Mouse (Mus musculus) testis, adult 2 months (tissue): ENCODE measurements around the gene Snx12. TPM values are rescaled to one million over a fixed set of nuclear protein-coding genes. Genes with fewer than 3 reads are reported as not detected.

Experiments
- H3K27ac ChIP-seq: fragments of 200-500 bp; 2 replicates; pipeline ENCODE4 v1.5.1; 2012; ENCODE audit warnings: low read depth, low read length; ENCODE audit not compliant: control insufficient read depth, insufficient read depth
- H3K27me3 ChIP-seq: fragments of 200-500 bp; 2 replicates; pipeline ENCODE4 v1.6.1; 2012; ENCODE audit warnings: mild to moderate bottlenecking, low read length, moderate library complexity; ENCODE audit not compliant: control insufficient read depth, insufficient read depth
- H3K36me3 ChIP-seq: fragments of 200-500 bp; 2 replicates; pipeline ENCODE4 v1.6.1; 2012; ENCODE audit warnings: mild to moderate bottlenecking, low read length; ENCODE audit not compliant: control insufficient read depth, insufficient read depth
- H3K4me1 ChIP-seq: fragments of 200-500 bp; 2 replicates; pipeline ENCODE4 v1.6.1; 2012; ENCODE audit warnings: low read length; ENCODE audit not compliant: control insufficient read depth, insufficient read depth
- H3K4me3 ChIP-seq: fragments of 200-500 bp; 2 replicates; pipeline ENCODE4 v1.5.1; 2012; ENCODE audit warnings: low read depth, mild to moderate bottlenecking, low read length, moderate library complexity, mixed read lengths; ENCODE audit not compliant: control insufficient read depth
- CTCF ChIP-seq: fragments of 200-500 bp; IDR thresholded peaks from 2 replicates; pipeline ENCODE4 v1.5.1; 2012; ENCODE audit warnings: low read depth, mild to moderate bottlenecking, inconsistent platforms, low read length, moderate library complexity; ENCODE audit not compliant: control insufficient read depth, insufficient read depth, insufficient replicate concordance
- POLR2A ChIP-seq: fragments of 200-500 bp; IDR thresholded peaks from 2 replicates; pipeline ENCODE4 v1.6.1; 2012; ENCODE audit warnings: low read depth, mild to moderate bottlenecking, inconsistent platforms, low read length, moderate library complexity; ENCODE audit not compliant: control insufficient read depth
- polyA plus RNA-seq: library from polyadenylated mRNA; depleted of rRNA; stranded (reverse); fragments of >200 nt; gene quantifications from 2 replicates; pipeline ENCODE4 v1.2.3, GENCODE M21; 2012

Snx12 gene
- polyA plus RNA-seq, 1 experiment = 4.7 TPM

DNA sequence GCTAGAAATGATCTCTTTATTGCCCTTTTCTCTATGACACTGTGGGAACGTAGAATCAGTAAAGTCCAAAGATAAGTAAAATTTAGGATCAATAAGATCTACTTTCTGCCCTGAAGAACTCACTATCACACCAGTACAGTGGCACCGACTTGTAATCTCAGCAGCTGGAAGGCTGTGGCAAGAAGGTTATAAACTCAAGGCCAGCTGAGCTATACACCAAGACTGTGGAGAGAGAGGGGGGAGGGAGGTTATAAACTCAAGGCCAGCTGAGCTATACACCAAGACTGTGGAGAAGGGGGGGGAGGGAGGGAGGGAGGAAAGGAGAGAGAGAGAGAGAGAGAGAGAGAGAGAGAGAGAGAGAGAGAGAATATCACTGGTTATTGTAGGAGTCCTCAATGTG lies 53.9 kb downstream of the Snx12 start:
- Histone ChIP-seq H3K4me3 (no peak overlapping the region), H3K4me1 (no peaks in the 10 kb centered on the region), H3K27ac (no peak overlapping the region), H3K36me3 (no peaks in the 10 kb centered on the region), H3K27me3 (no peaks in the 10 kb centered on the region)
- TF ChIP-seq POLR2A (no peak), CTCF (no peak)

DNA sequence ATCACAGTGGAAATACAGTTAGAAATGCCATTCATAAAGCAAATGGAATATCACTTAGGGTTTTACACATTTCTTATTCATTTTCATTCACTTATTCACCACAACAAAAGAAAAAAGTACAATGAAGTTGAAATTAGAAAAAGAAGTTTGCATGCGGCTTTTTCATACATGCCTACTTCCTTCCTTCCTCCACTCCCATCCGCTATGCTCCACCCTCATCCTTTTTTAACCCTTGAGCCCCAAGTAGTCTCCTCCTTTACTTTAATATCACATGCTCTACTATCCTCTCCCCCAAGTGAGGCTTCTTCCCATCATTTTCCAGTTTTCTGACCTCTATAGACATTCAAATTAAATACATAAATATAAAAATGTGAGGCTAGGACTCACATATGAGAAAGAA lies 58.6 kb downstream of the Snx12 start:
- Histone ChIP-seq H3K4me1 (no peaks in the 10 kb centered on the region), H3K27me3 (no peaks in the 10 kb centered on the region), H3K27ac (no peak overlapping the region), H3K36me3 (no peaks in the 10 kb centered on the region), H3K4me3 (no peak overlapping the region)
- TF ChIP-seq POLR2A = no peak
- TF ChIP-seq CTCF = no peak

DNA sequence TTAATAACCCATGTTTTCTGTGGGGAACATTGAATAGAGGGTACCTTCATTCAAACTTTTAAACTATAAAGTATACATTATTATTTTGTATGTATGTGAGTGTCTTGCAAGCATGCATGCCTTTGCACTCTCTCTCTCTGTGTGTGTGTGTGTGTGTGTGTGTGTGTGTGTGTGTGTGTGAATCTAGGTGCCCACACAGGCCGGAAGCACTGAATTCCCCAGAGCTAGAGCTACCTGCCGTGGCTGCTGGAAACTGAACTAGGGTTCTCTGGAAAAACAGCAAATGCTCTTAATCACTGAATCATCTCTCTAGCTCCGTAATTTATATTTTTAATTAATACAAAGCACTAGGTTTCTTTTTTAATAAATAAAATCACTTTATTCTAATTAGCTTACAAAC lies 59.1 kb downstream of the Snx12 start:
- TF ChIP-seq POLR2A (no peak), CTCF (no peak)
- Histone ChIP-seq H3K36me3 (no peaks in the 10 kb centered on the region), H3K4me3 (no peak overlapping the region), H3K4me1 (no peaks in the 10 kb centered on the region), H3K27me3 (no peaks in the 10 kb centered on the region), H3K27ac (no peak overlapping the region)

DNA sequence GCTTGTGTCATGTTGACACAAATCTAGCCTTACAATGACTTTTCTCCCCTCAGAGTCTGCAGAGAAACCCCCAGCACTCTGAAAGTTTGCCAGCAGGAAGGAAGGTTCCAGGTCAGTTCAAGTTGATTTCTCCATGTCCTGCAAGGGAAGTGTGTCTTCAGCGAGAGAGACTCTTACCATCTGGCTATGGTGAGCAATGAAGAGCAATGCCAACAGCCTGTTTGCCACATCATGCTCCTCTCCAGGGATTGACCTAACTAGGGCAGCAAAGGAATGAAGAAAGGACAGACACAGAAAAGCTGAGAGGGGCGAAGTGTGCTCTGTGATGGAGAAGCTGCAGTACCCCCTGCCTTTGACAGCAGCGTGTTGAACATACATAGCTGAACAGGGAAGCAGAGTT lies 59.8 kb downstream of the Snx12 start:
- TF ChIP-seq POLR2A = no peak
- no peak for TF ChIP-seq CTCF
- no peaks in the 10 kb centered on the region for H3K27me3 ChIP-seq
- H3K27ac ChIP-seq = no peak overlapping the region
- H3K4me1 ChIP-seq = no peaks in the 10 kb centered on the region
- H3K36me3 ChIP-seq = no peaks in the 10 kb centered on the region
- H3K4me3 ChIP-seq = no peak overlapping the region

DNA sequence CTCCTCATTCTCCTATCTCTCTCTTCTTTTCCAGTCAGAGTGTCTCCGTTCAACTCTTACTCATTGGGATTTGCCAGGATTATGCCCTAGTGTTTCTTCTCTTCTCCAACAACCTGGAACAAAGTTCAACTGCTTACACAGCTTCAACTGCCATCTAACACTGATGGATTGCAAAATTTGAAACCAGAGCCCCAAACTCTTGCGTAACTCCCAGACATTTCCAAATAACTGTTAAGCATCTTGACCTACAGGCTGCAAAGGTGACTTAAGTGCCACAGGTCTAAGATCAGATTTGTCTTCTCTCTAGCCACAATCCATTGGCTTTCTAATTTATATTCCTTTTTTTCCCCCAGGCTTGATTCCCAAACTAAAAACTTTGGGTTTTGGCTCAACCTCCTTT lies 64.9 kb downstream of the Snx12 start:
- Histone ChIP-seq H3K4me3 (no peak overlapping the region), H3K36me3 (no peaks in the 10 kb centered on the region), H3K27ac (no peak overlapping the region), H3K27me3 (no peaks in the 10 kb centered on the region), H3K4me1 (no peaks in the 10 kb centered on the region)
- TF ChIP-seq CTCF (no peak), POLR2A (no peak)

DNA sequence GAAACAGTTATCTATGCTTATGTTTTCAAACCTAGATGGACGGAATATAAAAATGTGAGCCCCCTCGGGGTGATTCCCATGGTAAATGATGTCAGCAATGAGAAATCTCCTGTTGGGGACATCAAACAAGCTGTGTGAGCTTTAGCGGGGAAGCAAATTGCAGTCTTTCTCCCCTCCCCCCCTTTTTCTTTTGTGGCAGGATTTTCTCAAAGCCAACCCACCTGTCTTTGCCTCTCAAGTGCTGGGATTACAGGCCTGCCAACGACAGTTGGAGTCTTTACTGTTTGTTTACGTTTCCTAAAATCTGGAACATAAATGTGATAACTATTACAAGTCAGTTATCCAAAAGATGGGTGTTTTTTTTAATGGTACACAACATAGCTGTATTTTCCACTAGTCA lies 66.0 kb downstream of the Snx12 start:
- no peak overlapping the region for H3K27ac ChIP-seq
- no peak for TF ChIP-seq CTCF
- no peak for TF ChIP-seq POLR2A
- no peaks in the 10 kb centered on the region for H3K27me3 ChIP-seq
- no peaks in the 10 kb centered on the region for H3K4me1 ChIP-seq
- no peak overlapping the region for H3K4me3 ChIP-seq
- no peaks in the 10 kb centered on the region for H3K36me3 ChIP-seq

DNA sequence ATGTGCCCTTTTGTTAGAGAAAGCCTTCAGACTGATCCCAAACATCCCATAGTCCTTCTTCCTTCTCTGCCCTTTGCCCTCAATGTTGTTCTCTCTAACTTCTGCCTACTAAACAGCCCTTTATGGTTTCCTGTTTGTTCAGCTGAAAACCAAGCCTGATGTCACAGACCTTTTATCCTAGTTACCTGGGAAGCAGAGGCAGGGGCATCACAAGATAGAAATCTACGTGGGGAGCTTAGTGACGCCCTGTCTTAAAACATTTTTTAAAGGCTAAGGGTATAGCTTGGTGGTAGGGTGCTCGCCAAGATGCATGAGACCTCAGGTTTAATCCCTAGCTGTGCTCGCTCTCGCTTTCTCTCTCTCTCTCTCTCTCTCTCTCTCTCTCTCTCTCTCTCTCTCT lies 74.9 kb downstream of the Snx12 start:
- Histone ChIP-seq H3K4me1 (no peaks in the 10 kb centered on the region), H3K4me3 (no peak overlapping the region), H3K27me3 (no peaks in the 10 kb centered on the region), H3K27ac (no peak overlapping the region), H3K36me3 (no peaks in the 10 kb centered on the region)
- no peak for TF ChIP-seq POLR2A
- TF ChIP-seq CTCF = no peak

DNA sequence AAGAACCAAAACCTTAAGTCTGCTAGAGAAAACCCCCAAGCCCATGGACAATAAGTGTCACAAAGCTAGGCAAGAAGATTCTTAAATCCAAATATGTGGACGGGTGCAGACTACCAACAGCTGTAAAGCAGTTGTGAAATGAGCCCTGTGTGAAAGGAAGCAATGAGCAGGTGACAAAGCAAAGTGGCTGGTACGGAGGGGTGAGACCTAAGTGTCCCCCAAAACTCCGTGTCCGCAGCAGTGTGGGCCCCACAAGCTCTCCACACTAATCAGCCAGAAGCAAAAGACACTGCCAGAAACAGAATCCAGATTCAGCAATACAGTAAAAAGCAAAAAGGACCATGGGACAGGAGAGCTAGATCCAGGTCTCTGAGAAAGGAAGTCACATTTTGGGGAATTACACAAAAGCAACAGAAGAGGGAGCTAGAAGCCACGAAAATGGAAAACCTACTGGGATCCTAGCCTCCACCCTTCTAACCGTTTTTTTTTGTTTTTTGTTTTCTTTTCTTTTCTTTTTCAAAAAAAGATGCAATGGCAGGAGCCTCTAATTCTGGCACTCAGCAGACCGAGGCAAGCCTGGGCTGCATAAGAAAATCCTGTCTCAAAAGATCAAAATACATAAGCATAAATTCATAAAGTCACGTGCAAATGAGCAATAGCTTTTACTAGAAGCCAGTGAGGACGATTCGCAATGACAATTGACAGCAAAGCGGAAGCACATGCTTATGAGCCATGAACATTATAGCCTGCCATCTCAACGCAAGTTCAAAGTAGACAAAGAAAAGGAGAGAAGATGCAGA lies 90.2 kb downstream of the Snx12 start:
- no peak overlapping the region for H3K27ac ChIP-seq
- TF ChIP-seq POLR2A (no peak), CTCF (no peak)

More for the DNA sequence above, 90.2 kb downstream of the Snx12 start:
- Histone ChIP-seq H3K4me1 (no peaks in the 10 kb centered on the region), H3K27me3 (no peaks in the 10 kb centered on the region), H3K4me3 (no peak overlapping the region), H3K36me3 (no peaks in the 10 kb centered on the region)
